Mouse (Mus musculus): ENCODE measurements at regions not wholly inside any gene's neighbourhood (a gene's known extent, or its start where the extent isn't known, plus 50 kb on each side); places are given as distances from the start of the nearest gene placed in this dataset.
"Not testable (repeated sequence)": the region's sequence is repeated elsewhere in the genome, so short reads cannot be mapped to it uniquely, and the experiment has no call there.

DNA sequence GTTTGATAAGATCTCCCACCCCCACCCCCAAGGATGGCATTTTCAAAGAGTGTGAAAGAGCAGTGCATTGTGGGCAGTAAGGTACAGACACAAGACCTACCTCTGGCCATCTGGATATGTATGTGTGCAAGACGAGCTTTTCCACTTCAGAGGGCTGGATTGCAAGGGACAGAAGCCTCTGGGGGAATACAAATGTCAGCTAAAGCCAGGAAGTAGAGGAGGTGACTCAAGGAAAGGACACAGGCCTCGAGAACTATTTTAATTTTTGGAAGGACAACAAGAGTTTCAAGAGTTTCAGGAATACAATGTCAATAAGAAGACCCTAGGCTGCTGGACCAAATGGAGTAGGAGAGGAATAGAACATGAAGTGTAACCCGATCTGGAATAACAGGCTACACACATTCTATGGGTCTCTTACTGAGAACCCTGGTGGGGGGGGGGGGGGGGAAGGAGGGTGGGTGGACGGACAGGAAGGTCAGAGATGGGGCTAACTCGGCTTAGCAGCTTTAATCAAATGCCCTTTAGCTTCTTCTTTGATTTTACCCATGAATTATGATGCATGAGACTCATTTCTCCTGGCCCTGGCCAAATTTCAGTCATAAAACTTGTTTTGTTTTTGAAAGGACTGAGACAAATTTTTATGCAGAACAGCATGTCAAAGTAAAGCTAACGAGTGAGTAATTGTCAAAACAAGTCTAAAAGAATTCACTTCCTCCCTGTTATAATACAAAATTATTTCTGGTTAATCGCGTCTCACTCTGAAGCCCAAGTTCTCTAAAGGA lies 91.4 kb upstream of the Cpsf6 start:
- Histone ChIP-seq H3K27me3 (no peaks in the 10 kb centered on the region), H3K4me2 (replicated peaks) (no peak overlapping the region), H3K4me1 (no peaks in the 10 kb centered on the region), H3K36me3 (no peaks in the 10 kb centered on the region), H3K9me3 (replicated peaks) (no peaks in the 10 kb centered on the region), H3K9ac (no peak overlapping the region), H3K27ac (no peak overlapping the region), H3K4me3 (no peak overlapping the region)
- 54% methylated on average over 8 of the region's 8 CpGs for WGBS
- ATAC-seq (ENCODE audit: low FRiP score): no peak

DNA sequence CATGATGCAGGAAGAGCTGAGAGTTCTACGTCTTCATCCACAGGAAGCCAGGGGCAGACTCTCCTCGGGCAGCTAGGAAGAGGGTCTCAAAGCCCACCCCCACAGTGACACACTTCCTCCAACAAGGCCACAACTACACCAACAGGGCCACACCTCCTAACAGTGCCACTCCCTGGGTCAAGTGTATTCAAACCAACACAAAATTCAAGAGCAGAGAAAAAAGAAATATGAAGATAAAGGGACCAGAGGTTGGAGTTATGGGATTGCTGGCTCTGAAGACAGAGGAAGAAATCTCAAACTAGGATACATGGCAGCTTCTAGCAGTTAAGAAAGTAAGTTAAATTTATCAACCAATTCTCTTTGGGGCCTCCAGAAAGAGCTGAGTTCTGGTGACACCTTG lies 90.7 kb upstream of the Cpsf6 start:
- Histone ChIP-seq H3K27ac (no peak overlapping the region), H3K9me3 (replicated peaks) (no peaks in the 10 kb centered on the region), H3K36me3 (no peaks in the 10 kb centered on the region), H3K4me3 (no peak overlapping the region), H3K27me3 (no peaks in the 10 kb centered on the region), H3K4me1 (no peaks in the 10 kb centered on the region), H3K4me2 (replicated peaks) (no peak overlapping the region), H3K9ac (no peak overlapping the region)
- 93% methylated on average over 2 of the region's 2 CpGs for WGBS
- no peak for ATAC-seq (ENCODE audit: low FRiP score)

DNA sequence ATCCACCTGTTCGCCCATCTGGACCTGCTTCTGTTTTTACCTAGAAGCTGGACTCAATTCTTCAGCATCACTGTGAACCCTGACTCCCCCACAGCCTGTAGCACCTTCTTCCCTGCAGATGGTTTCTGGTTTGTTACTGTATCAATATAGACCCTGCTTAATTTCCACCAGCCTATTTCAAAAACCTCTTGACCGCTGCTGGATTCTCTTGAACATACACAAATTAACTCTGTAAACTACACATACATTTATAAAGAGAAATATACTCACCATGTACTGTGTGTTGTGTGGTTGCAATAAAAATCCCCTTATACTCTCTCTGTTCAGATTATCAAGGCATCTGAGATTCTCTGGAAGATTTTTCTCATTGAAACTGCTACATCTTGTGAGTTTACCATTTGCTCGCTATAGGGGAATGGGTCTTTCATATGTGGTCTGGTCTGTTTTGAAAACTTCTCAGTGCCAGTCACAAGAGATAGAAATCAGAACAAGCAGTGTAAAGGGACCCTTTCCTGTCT lies 89.8 kb upstream of the Cpsf6 start:
- no peak overlapping the region for H3K4me3 ChIP-seq
- H3K4me1 ChIP-seq: no peaks in the 10 kb centered on the region
- H3K4me2 ChIP-seq (replicated peaks): no peak overlapping the region
- ATAC-seq (ENCODE audit: low FRiP score): no peak
- no peak overlapping the region for H3K27ac ChIP-seq
- H3K9me3 ChIP-seq (replicated peaks): no peaks in the 10 kb centered on the region
- WGBS: 92% methylated on average over 3 of the region's 3 CpGs
- no peaks in the 10 kb centered on the region for H3K27me3 ChIP-seq
- H3K36me3 ChIP-seq: no peaks in the 10 kb centered on the region
- no peak overlapping the region for H3K9ac ChIP-seq

DNA sequence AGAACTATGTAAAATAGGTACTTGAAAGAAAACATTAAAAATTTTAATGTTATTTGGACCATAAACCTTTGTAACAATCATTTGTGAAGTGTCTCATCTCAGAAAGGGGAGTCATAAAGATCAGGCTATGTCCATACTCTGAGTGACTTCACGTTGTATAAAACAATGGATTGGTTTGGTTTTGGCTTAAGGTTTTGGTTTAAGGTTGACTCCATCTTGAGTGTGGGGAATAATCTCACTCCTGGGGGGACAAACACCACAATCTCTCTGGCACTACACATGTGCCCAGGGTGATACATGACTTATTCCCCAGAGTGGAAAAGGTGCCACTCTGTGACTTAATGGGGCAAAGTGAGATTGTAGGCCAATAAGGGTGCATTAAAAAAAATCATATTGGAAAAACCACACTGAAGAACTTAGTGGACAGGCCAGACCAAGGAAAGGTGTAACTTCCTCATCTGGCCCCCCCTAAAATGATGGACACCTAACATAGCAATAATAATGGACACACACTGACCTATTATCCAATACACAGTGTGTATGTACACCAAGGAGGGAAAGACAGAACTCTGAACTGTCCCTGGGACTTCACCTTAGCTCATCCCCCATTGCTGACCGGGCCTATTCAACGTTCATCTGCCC lies 89.2 kb upstream of the Cpsf6 start:
- Histone ChIP-seq H3K36me3 (no peaks in the 10 kb centered on the region), H3K4me1 (no peaks in the 10 kb centered on the region), H3K27me3 (no peaks in the 10 kb centered on the region), H3K27ac (no peak overlapping the region), H3K9me3 (replicated peaks) (no peaks in the 10 kb centered on the region), H3K4me2 (replicated peaks) (no peak overlapping the region), H3K4me3 (no peak overlapping the region), H3K9ac (no peak overlapping the region)
- ATAC-seq (ENCODE audit: low FRiP score): no peak
- 93% methylated on average over 3 of the region's 3 CpGs for WGBS

DNA sequence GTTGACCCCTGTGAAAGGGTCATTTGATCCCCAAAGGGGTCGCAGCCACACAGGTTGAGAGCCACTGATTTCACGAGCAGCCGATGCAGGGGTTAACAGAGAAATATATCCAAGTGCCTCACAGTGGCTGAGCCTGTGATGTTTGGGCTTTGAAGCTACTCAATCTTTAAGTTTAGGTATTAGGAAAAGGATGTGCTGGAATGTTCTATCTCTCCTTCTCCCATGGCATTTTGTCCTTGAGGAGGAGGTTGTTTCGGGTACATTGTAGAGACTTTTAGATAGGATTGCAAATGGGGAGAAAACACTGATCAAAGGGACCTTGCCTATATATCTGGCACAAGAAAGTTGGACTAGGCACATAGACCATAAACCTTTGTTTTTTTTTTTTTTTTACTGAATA lies 88.6 kb upstream of the Cpsf6 start:
- Histone ChIP-seq H3K27me3 (no peaks in the 10 kb centered on the region), H3K27ac (no peak overlapping the region), H3K4me1 (no peaks in the 10 kb centered on the region), H3K4me2 (replicated peaks) (no peak overlapping the region), H3K36me3 (no peaks in the 10 kb centered on the region), H3K9ac (no peak overlapping the region), H3K9me3 (replicated peaks) (no peaks in the 10 kb centered on the region), H3K4me3 (no peak overlapping the region)
- 83% methylated on average over 4 of the region's 4 CpGs for WGBS
- no peak for ATAC-seq (ENCODE audit: low FRiP score)

DNA sequence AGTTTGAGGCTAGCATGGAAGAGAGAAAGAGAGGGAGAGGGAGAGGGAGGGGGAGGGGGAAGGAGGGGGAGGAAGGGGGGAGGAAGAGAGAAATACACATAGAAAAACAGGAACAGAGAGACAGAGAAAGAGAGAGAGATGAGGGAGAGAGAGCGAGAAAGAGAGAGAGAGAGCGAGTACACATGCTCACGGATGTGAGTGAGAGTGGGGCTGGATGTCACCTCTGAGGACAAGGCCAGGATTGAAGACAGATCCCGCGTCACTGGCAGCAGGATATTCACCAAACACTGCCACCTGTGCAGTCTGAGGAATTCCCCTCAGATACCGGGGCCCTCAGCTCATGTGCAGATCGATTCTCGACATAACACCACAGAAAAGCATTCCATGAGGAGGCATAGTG lies 87.3 kb upstream of the Cpsf6 start:
- Histone ChIP-seq H3K27me3 (no peaks in the 10 kb centered on the region), H3K36me3 (no peaks in the 10 kb centered on the region), H3K4me3 (no peak overlapping the region), H3K9me3 (replicated peaks) (no peaks in the 10 kb centered on the region), H3K4me2 (replicated peaks) (no peak overlapping the region), H3K9ac (no peak overlapping the region), H3K4me1 (no peaks in the 10 kb centered on the region), H3K27ac (no peak overlapping the region)
- no peak for ATAC-seq (ENCODE audit: low FRiP score)
- WGBS: 90% methylated on average over 8 of the region's 8 CpGs

DNA sequence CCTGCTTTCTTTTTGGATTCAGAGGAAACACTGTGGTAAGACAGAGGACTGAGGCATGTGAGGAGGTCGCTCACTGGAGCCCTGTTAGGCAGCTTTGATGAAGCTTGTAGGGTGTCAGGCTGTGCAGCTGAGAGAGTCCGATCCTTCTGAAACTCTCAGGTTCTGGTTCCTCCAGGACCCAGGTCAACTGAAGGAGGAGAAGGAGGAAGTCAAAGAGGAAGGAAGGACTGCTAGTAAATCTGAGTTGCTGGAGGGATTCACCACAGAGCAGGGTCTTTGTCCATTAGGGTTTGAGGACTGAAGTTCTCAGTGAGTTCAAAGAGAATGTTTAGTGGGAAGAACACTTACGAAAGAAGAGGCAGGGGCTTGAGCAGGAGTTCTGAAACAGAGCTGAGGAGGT lies 86.6 kb upstream of the Cpsf6 start:
- Histone ChIP-seq H3K4me2 (replicated peaks) (no peak overlapping the region), H3K27ac (no peak overlapping the region), H3K4me1 (no peaks in the 10 kb centered on the region), H3K27me3 (no peaks in the 10 kb centered on the region), H3K4me3 (no peak overlapping the region), H3K9me3 (replicated peaks) (no peaks in the 10 kb centered on the region), H3K9ac (no peak overlapping the region), H3K36me3 (no peaks in the 10 kb centered on the region)
- 85% methylated on average over 3 of the region's 3 CpGs for WGBS
- no peak for ATAC-seq (ENCODE audit: low FRiP score)

DNA sequence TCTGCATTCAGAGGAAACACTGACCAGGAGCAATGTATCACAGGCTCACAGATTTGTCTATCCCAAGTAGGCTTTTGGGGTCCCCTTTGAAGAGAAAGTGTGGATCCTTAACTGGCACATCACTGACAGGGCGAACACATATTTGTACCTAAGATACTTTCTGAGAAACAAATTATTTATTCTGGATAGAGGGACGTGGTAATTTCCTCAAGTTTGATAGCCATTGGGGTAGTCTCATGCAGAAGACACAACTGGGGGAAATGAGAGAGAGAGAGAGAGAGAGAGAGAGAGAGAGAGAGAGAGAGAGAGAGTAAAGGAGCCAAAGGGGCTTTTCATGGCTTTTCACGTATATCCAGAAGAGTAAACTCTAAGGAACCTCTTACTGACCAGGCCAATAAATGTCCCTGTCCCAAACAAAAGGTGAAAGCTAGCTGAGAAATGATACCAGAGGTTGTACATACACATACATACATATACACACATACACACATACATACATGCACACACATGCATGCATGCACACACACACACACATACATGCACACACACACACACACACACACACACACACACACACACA lies 85.9 kb upstream of the Cpsf6 start:
- Histone ChIP-seq H3K9ac (no peak overlapping the region), H3K4me1 (no peaks in the 10 kb centered on the region), H3K4me2 (replicated peaks) (no peak overlapping the region), H3K36me3 (no peaks in the 10 kb centered on the region), H3K27ac (no peak overlapping the region), H3K27me3 (no peaks in the 10 kb centered on the region), H3K9me3 (replicated peaks) (no peaks in the 10 kb centered on the region), H3K4me3 (no peak overlapping the region)
- WGBS: 72% methylated on average over 3 of the region's 3 CpGs
- no peak for ATAC-seq (ENCODE audit: low FRiP score)

DNA sequence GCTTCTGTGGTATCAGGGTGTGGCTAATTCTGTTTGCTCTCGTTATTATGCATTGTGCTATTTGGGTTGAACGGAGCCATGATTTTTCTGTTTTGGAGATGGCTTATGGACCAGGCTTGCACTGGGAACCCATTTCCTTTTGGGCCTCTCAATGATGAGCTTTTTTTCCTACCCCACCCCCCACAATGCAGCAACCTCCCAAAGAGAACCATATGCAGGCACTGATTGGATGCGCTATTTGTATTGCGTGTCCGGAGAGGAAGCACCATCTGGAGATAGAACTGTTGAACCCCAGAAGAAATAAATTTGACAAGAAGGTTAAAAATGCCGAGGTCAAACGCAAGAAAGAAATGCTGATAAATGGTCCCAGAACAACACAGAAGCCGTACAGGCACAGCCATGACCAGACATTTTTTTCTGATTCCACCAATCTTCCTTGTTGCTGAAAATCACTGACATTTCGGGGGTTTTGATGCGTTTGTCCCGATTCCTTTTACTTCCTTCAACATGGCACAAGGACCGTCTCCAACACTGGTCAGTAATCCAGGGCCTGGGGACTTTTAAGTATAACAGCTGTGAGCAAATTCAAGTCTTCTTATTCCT lies 85.3 kb upstream of the Cpsf6 start:
- no peak overlapping the region for H3K27ac ChIP-seq
- 80% methylated on average over 12 of the region's 12 CpGs for WGBS
- no peak for ATAC-seq (ENCODE audit: low FRiP score)
- no peak overlapping the region for H3K4me3 ChIP-seq
- H3K36me3 ChIP-seq: no peaks in the 10 kb centered on the region
- H3K4me1 ChIP-seq: no peaks in the 10 kb centered on the region
- H3K9ac ChIP-seq: no peak overlapping the region
- H3K9me3 ChIP-seq (replicated peaks): no peaks in the 10 kb centered on the region
- no peaks in the 10 kb centered on the region for H3K27me3 ChIP-seq
- H3K4me2 ChIP-seq (replicated peaks): no peak overlapping the region

DNA sequence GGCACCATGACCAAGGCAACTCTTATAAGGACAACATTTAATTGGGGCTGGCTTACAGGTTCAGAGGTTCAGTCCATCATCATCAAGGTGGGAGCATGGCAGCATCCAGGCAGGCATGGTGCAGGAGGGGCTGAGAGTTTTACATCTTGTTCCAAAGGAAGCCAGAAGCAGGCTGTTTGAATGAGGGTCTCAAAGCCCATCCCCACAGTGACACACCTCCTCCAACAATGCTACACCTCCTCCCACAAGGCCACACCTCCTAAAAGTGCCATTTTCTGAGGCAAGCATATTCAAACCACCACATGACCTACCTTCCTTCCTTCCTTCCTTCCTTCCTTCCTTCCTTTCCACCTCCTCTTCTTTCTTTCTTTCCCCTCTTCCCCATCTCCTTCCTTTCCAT lies 84.5 kb upstream of the Cpsf6 start:
- H3K4me2 ChIP-seq (replicated peaks); H3K9me3 ChIP-seq (replicated peaks); ATAC-seq (ENCODE audit: low FRiP score); H3K9ac ChIP-seq; H3K36me3 ChIP-seq; H3K27ac ChIP-seq; H3K4me3 ChIP-seq; H3K4me1 ChIP-seq; H3K27me3 ChIP-seq: not testable (repeated sequence)

DNA sequence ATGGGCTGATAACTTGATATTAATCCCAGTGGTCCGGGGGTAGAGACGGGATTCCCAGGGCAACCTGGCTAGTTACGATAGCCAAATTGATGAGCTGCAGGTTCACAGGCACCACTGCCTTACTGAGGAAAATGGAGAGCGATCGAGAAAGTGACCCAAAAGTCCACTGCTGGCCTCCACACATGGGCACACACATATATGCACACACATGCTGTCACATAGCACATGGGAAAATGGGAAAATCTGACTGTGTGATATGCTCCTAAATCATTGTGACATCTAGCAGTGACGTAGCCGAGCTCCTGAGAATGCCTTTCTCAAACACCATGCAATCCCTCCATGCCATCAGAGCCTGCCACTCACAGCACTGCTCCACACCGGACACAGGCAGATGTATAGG lies 83.8 kb upstream of the Cpsf6 start:
- no peak for ATAC-seq (ENCODE audit: low FRiP score)
- Histone ChIP-seq H3K4me3 (no peak overlapping the region), H3K4me2 (replicated peaks) (no peak overlapping the region), H3K27ac (no peak overlapping the region), H3K4me1 (no peaks in the 10 kb centered on the region), H3K9ac (no peak overlapping the region), H3K36me3 (no peaks in the 10 kb centered on the region), H3K27me3 (no peaks in the 10 kb centered on the region), H3K9me3 (replicated peaks) (no peaks in the 10 kb centered on the region)
- WGBS: 89% methylated on average over 8 of the region's 8 CpGs

DNA sequence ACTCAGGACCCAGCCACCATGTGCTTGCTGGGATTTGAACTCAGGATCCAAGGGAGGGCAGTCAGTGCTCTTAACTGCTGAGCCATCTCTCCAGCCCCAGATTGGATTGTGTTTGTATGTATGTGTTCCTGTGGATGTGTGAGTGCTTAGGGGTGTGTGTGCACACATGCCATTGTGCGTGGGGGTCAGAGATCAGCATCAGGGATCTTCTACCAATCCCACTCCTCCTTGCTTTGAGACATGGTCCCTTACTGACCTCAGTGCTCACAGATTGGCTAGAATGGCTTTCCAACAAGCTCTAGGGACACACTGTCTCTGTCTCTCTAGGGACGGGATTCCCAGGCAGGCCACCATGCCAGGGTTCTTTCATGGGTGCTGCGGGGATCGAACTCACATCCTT lies 83.1 kb upstream of the Cpsf6 start:
- Histone ChIP-seq H3K4me3 (no peak overlapping the region), H3K27me3 (no peaks in the 10 kb centered on the region), H3K27ac (no peak overlapping the region), H3K4me1 (no peaks in the 10 kb centered on the region), H3K36me3 (no peaks in the 10 kb centered on the region), H3K9me3 (replicated peaks) (no peaks in the 10 kb centered on the region), H3K4me2 (replicated peaks) (no peak overlapping the region), H3K9ac (no peak overlapping the region)
- ATAC-seq (ENCODE audit: low FRiP score): no peak
- whole genome bisulfite sequencing: 93% methylated on average over 4 of the region's 4 CpGs

Measured in hindbrain, embryonic 12.5 days (tissue).